Mouse (Mus musculus) right cerebral cortex, postnatal 36 days (tissue): ENCODE data around the gene Grip1.

ENCODE experiments used
- DNase-seq, 2 experiments: peaks; one replicate each; pipeline ENCODE4 v3.0.0; 2022; ENCODE audit warnings: low spot score in 2 of 2, mixed read lengths in 1 of 2

Gene Grip1

DNA sequence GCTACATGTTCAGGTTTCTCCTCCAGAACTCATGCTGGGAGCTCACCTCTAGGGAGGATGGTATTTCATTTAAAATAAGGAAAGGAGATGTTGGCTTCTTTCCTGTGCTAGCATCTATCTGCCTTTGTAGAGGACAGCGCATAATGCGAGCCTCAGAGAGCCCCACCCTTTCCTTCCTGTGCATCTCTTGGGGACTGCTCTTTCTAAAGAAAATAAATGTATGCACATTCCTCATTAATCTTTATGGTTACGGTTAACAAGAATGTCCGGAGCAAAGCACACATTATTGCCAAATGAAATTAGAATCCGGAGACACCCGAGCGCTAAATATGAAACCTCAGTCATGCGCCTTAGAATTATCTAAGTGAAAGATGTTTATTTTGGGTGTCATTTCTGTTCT is 490.3 kb downstream of the Grip1 start:
- DNase-seq: no peak

GRCm38 (mm10) chr10:119951460-119951859 is 497.8 kb downstream of the Grip1 start:
- DNase-seq: no peak

GRCm38 (mm10) chr10:119957260-119957955 is 503.8 kb downstream of the Grip1 start:
- DNase-seq: no peak

DNA sequence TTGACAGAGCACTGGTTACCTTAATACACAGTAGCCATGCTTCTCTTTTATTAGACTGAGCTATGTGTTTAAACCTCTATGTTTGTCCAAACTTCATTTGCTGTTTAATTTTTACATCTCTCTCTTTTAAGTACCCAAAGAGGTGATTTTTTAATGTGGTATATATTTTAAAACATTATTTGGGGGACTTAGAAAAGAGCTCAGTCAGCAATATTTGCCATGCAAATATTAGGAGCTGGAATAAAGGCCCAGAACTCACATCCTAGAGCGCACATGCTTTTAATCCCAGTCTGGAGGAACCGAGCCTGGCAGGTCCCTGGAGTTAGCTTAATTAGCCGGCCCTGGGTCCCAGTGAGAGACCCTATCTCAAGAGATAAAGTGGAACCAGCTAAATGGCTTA is 507.3 kb downstream of the Grip1 start:
- DNase-seq: no peak

DNA sequence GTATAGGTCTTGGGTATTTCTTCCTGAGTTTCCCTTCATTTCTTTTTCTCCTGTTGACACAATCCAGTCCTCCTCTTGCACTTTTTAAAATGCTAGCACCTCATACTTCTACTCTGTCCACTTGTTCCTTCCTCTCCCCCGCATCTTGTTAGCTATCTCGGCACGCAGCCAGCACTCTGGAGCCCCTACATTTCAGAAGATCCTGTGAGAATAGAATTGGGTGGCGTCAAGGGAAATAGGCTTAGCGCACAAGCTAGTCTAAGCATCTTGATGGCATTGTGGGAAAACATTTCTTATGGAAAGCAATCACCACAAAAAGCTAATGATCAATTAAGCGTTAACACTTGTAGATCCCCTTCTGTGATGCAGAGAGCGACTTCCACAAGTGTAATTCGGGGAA is 512.7 kb downstream of the Grip1 start:
- no peak for DNase-seq

DNA sequence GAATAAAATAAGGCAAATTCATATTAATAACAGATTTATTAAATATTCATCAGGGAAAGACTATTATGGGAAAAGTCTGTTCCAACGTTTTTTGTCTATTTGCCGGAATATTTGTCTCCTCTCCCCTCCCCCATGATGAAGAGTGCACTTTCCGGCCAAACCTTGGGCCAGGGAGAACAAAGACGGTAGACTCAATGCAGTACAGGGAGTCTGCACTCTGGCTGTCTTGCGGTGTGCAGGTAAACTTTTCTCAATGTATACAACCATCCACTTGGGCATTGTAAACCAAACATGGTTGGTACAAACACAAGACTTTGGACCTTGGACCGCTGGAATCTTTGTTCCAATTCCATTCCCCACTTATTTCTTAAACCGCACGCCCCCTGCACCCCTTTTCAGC is 525.8 kb downstream of the Grip1 start:
- no peak for DNase-seq

GRCm38 (mm10) chr10:119980032-119980431 is 526.4 kb downstream of the Grip1 start:
- DNase-seq: no peak

DNA sequence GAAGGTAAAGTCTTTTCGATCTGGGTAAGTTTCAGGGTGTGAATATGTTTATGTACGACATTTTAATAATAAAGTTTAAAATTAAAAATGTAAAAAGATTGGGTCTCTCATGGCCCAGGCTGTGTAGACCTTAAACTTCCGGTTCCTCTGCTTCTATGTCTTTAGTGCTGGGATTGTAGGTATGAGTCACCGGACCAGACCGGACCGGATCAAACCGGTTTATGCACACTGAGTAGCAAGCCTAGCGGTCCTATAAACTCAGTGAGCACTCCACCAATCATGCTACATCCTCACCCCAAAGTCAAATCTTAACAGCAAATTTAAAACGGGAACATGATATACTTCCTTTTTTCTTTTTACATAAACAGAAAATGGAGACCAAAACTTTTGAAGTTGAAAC is 530.7 kb downstream of the Grip1 start:
- DNase-seq: no peak

- no peak for DNase-seq
Measured at GRCm38 (mm10) chr10:119998475-119998874, 544.8 kb downstream of the Grip1 start.

DNA sequence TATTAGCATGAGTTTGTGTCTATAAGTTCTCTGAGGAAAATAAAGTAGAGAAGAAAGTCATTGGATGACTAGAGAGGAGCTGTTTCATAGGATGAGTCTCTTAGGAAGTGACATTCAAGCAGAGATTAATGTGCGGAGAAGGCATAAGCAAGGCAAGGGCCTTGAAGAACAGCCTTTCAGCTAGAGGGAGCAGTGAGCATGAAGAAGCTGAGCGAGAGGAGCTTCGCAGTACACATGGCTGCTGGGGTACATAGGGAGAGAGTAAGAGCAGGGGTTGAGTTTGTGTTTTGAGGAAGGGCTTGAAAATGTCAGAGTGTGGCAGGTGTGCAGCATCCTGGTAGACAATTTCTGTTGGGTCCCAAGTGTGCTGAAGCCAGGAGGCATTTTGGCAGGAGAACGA is 548.5 kb downstream of the Grip1 start:
- DNase-seq: no peak

DNA sequence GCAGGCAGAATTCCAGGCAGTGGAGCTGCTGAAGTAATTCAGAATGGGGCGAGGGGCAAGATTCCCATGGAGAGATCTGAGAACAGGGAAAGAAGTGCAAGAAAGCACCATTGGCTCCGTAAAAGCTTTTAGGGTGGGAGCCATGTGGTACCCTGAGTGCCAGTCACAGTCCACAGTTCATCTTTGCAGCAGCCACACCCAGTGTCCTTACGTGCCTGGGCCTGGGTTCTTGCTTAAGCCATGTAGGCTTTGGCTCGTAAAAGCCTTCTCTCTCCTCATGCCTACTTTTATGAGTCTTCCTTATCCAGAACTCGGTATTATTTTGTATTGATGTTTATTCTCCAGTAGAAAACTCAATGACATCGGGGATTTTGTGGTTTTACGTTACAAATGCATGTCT is 550.5 kb downstream of the Grip1 start:
- no peak for DNase-seq

DNA sequence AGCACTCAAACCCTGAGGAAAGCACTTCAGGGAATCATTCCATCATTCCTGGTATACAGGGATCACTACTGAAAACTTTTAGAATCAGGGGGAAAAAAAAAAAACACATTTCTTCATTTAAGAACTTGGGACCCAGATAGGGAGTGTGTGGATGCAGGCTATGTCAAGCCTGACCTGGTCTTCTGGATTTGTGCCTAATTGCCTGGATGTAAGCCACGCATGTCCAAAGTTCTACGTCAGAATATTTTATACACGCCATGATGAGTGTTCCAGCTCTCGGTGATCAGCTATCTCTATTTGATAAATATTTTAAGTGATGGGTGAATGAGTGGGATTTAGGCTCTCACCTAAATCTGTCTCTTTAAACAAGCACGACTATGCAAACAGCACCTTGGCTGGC is 552.0 kb downstream of the Grip1 start:
- no peak for DNase-seq

DNA sequence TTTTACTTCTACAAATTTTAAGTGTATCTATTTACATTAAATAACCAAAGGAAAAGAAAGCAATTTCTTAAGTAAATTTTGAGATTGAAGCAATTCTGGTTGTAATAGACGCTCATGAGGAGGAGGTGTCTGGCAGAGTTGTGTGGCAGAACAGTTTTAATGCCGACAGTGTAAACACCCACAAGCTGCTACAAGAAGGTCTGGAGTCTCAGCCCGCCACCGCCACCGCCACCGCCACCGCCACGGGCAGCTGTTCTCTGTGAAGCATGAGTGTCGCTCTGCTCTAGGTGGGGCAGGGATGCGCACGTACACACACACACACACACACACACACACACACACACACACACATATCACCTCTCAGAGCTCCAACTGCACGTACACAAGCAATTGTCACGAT is 558.7 kb downstream of the Grip1 start:
- peak; percentile 30 to 33 for DNase-seq

- DNase-seq: no peak
Measured at GRCm38 (mm10) chr10:120015117-120015516, 561.5 kb downstream of the Grip1 start.

DNA sequence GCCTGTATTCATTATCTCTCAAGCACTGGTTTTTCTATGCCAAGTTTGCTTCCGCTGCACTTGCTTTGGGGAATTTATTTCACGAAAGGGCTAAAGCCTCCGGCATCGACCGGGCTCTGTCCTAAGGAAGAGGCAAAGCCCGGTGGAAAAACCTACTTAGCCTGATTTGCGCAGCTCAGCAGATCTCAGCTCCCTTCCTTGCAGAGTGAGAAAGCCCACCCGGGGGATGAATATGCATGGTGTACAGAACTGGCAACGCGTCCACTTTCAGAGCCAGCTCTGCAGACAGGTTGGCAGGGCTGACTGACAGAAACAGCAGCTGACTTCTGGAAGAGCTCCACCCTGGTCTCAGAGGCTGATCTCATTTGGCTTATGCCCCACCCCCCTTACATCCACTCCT is 572.8 kb downstream of the Grip1 start:
- no peak for DNase-seq

DNA sequence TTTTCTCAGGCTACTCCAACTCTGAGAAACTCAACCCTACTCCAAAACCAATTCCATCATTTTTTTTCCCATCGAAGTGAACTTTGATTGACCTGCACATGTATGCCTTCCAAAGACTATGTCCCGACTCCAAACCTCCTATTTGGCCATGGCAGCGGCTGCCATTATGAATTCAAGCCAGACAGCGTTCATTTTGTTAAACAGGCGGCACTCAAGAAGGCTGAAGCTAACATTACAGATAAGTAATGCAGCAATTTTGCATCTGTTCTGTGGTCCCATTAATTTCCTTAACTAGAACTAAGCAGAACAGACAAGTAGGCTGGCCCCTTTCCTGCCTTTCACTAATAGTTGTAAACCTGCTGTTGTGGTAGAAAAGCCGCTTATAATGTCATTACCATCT is 577.3 kb downstream of the Grip1 start:
- DNase-seq: no peak

GRCm38 (mm10) chr10:120031316-120031715 is 577.7 kb downstream of the Grip1 start:
- DNase-seq: no peak

GRCm38 (mm10) chr10:120033866-120034265 is 580.2 kb downstream of the Grip1 start:
- no peak for DNase-seq

DNA sequence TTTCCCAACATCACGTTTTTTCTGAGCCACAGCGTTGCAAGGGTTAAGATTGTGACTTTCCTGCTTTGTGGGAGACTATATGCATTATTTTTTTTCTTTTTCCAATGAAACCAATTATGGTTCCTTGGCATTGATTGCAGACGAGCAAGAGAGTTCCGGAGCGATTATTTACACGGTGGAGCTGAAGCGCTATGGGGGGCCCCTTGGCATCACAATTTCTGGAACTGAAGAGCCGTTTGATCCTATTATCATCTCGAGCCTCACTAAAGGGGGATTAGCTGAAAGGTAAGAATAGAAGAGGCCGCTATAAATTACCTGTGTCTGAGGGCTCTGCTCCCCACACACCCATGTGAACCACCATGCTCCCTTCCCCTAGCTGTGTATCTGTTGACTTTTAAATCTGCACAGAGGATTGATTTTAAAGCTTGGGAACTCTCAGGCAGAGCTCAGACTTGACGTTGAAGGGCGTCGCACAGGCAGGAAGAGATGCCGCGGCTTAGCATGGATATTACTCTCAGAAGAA is 581.6 kb downstream of the Grip1 start:
- no peak for DNase-seq

DNA sequence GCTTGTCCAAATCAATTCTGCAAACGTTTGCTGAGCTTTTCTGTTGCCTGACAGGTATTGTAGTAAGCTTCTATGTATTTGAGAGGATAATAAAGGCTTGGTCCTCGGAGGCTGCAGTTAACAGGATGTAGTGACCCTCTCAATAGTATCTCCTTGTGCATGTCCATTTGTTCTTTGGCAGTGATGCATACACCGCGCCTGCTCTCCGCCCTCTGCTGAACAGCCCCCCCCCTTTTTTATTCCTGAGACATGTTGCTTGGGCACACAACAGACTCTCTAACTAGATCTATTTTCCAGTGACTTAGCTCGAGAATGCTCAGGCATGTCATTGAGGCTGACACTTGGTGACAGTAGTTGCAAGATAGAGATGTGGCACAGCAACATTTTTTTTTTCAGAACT is 582.2 kb downstream of the Grip1 start:
- no peak for DNase-seq

GRCm38 (mm10) chr10:120038194-120038593 is 584.6 kb downstream of the Grip1 start:
- peak; percentile 69 to 74 for DNase-seq

DNA sequence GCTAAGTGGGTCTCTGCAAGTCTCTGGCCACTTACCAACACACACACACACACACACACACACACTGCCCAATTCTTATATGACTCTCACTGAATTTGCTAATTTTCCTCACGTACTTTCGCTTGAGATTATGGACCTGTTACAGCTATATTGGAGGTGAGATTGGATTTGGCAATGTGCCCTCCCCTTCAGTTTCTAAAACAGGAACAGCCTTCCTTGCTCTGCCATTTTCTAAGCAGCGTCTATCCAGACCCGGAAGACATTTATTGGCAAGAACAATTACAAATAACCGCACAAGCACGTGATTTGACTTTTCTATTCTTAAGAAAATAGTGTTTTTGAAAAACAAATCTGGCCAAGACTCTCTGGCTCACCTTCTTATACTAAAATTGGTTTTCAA is 590.6 kb downstream of the Grip1 start:
- DNase-seq: no peak

GRCm38 (mm10) chr10:120044714-120045234 is 591.1 kb downstream of the Grip1 start:
- DNase-seq: no peak
